Mouse (Mus musculus) cortical plate, adult 2 months (tissue): ENCODE results near the gene Fam151a.

ENCODE experiments used
- CTCF ChIP-seq: fragments of 200-500 bp; IDR thresholded peaks from 2 replicates; pipeline ENCODE4 v1.5.1; 2011; ENCODE audit warnings: mild to moderate bottlenecking, control low read depth, low read length; ENCODE audit not compliant: insufficient read depth; ENCODE audit errors: extremely low read depth
- POLR2A ChIP-seq: fragments of 200-500 bp; IDR thresholded peaks from 2 replicates; pipeline ENCODE4 v1.6.1; 2011; ENCODE audit warnings: mild to moderate bottlenecking, low read length, control low read depth; ENCODE audit not compliant: insufficient read depth; ENCODE audit errors: extremely low read depth

- no peak for TF ChIP-seq CTCF
- no peak for TF ChIP-seq POLR2A
Observed at GRCm38 (mm10) chr4:106720631-106721030, 13.1 kb upstream of the Fam151a start.
